Mouse (Mus musculus): ENCODE results near the gene Rapgef6.

DNA sequence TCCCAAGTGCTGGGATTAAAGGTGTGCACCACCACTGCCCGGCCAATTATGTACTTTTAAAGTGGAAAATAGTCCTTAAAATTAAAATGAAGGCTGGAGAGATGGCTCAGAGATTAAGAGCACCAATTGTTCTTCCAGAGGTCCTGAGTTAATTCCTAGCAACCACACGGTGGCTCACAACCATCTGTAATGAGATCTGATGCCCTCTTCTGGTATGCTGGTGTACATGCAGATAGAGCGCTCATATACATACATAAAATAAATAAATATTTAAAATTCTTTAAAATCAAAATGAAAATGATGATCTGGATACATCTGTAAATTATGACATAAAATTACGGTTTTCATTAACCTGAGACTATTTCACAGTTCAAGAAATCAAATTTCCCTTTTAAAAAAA, 123.8 kb downstream of the Rapgef6 start:
- TF ChIP-seq CTCF (IDR thresholded peaks at IDR 0.05; ENCODE audit: control insufficient read depth, insufficient read depth, insufficient read length) (no peak), MYOD1 (IDR thresholded peaks at IDR 0.05; ENCODE audit: control insufficient read depth, insufficient read length, low read depth) (no peak), CEBPB (IDR thresholded peaks at IDR 0.05; ENCODE audit: low read depth) (no peak), FOSL1 (IDR thresholded peaks at IDR 0.05; ENCODE audit: insufficient read depth, low read length, poor library complexity, severe bottlenecking) (no peak)

Data from C2C12 (cell line).